8 mouse cellular contexts compared by ENCODE assay signal in genomic region chrX:71049864-71050576, GRCm38 (mm10). TPM values are rescaled to one million over a fixed set of nuclear protein-coding genes. Genes with fewer than 3 reads are reported as not detected.
DNase-seq lines count a peak whose midpoint lies in the region; ATAC-seq lines count a peak whose summit lies in the region.

Gene Mamld1 (plus strand): TSS chrX:71050256.

- ATAC-seq in hindbrain, embryonic 13.5 days (ENCODE audit: low FRiP score): peak; percentile 74
- peak; percentile 79 for ATAC-seq in lung, embryonic 16.5 days (ENCODE audit: low read depth)
- ATAC-seq in monocyte, adult 5-6 weeks (replicated peaks; ENCODE audit: insufficient number of reproducible peaks, low FRiP score, low TSS enrichment, poor library complexity, severe bottlenecking): no peak; the same call in 1 of the 2 replicates

- H3K9me3 ChIP-seq in hindbrain, embryonic 13.5 days: no peaks in the 10 kb centered on the region
- no peaks in the 10 kb centered on the region for H3K9me3 ChIP-seq in lung, embryonic 16.5 days (ENCODE audit: control insufficient read depth, low read length)

- peak within 1 kb of the TSS; percentile 84 for H3K27ac ChIP-seq in hindbrain, embryonic 13.5 days
- peak within 1 kb of the TSS; percentile 52; the same call in 1 of the 2 replicates for H3K27ac ChIP-seq in lung, embryonic 16.5 days (ENCODE audit: low read length)

- DNase-seq in adipocyte (ENCODE audit: low spot score): peak; percentile 32
- peak; percentile 81 to 85 for DNase-seq in cerebellum, postnatal 36 days
- DNase-seq in gastrocnemius, adult 18-20 months (ENCODE audit: low spot score): peak; percentile 71
- DNase-seq in layer of hippocampus, postnatal 25 days (ENCODE audit: extremely low spot score in 1 of 2, low spot score in 1 of 2): peak; percentile 51 to 61
- peak; percentile 68 for DNase-seq in retina, embryonic 14.5 days (ENCODE audit: low spot score)

- no peaks in the 10 kb centered on the region for H3K36me3 ChIP-seq in hindbrain, embryonic 13.5 days
- no peaks in the 10 kb centered on the region for H3K36me3 ChIP-seq in lung, embryonic 16.5 days (ENCODE audit: control insufficient read depth, insufficient read depth, low read length)

- peak within 1 kb of the TSS; percentile 55 for H3K4me3 ChIP-seq in hindbrain, embryonic 13.5 days
- peak within 1 kb of the TSS; percentile 57 for H3K4me3 ChIP-seq in lung, embryonic 16.5 days (ENCODE audit: low read length)

- peak within 1 kb of the TSS; percentile 71 for H3K4me2 ChIP-seq in hindbrain, embryonic 13.5 days
- H3K4me2 ChIP-seq in lung, embryonic 16.5 days (ENCODE audit: low read depth, low read length): peak within 1 kb of the TSS; percentile 58

- no peaks in the 10 kb centered on the region for H3K4me1 ChIP-seq in hindbrain, embryonic 13.5 days (replicated peaks)
- H3K4me1 ChIP-seq in lung, embryonic 16.5 days (replicated peaks; ENCODE audit: control insufficient read depth, insufficient read depth, low read length): peaks cover 5% of the 10 kb centered on the region; the same call in 1 of the 2 replicates

- 18% methylated on average over 40 of the region's 50 CpGs for WGBS in hindbrain, embryonic 13.5 days
- 15% methylated on average over 35 of the region's 50 CpGs for WGBS in lung, embryonic 16.5 days

- H3K27me3 ChIP-seq in hindbrain, embryonic 13.5 days: peaks cover 7% of the 10 kb centered on the region; the same call in 1 of the 2 replicates
- H3K27me3 ChIP-seq in lung, embryonic 16.5 days (ENCODE audit: control insufficient read depth, insufficient read depth, low read depth, low read length): no peaks in the 10 kb centered on the region

- peak within 1 kb of the TSS; percentile 76 for H3K9ac ChIP-seq in hindbrain, embryonic 13.5 days
- peak within 1 kb of the TSS; percentile 69 for H3K9ac ChIP-seq in lung, embryonic 16.5 days (ENCODE audit: low read length)

RNA-seq across cellular contexts. Expression of gene Mamld1, which starts in this region (rescaled TPM):
- total RNA-seq in gastrocnemius, adult 18-20 months (2021): 1 to 10 TPM; 1.8 to 2.2 TPM
- polyA plus RNA-seq in hindbrain, embryonic 13.5 days (2015; fragmentation: Nextera tagmentation; extraction: Ambion mirVana): 4.7 and 4.9 TPM in 2 replicates
- total RNA-seq in layer of hippocampus, postnatal 25 days (2021): 10 to 100 TPM; 24.5 to 26.4 TPM
- polyA plus RNA-seq in lung, embryonic 16.5 days (2015; fragmentation: Nextera tagmentation; extraction: Ambion mirVana): 2.9 and 4.4 TPM in 2 replicates
- total RNA-seq in monocyte, adult 5-6 weeks (2017): not detected in 3 replicates

Comparison
In these comparisons a context has a peak if more than half of its experiments do, and no peak if none do; other contexts are left out.
1. RNA of gene Mamld1 (total RNA-seq): 24.5 to 26.4 TPM in layer of hippocampus, postnatal 25 days; 1.8 to 2.2 TPM in gastrocnemius, adult 18-20 months and not detected in monocyte, adult 5-6 weeks; every median in the first group is over 4 times any median in the second.
2. DNase-seq: peak in every context shown above with its lines; median percentile 83 in cerebellum, postnatal 36 days; 71 in gastrocnemius, adult 18-20 months; 68 in retina, embryonic 14.5 days; 56 in layer of hippocampus, postnatal 25 days; 32 in adipocyte.